Mouse (Mus musculus): ENCODE measurements around the gene Pnpla2.
"Not testable (repeated sequence)": the region's sequence is repeated elsewhere in the genome, so short reads cannot be mapped to it uniquely, and the experiment has no call there.

Pnpla2 gene

GRCm38 (mm10) chr7:141431434-141432185 lies 23.4 kb upstream of the Pnpla2 start:
- DNase-seq (ENCODE audit: low spot score in 2 of 2) = no peak

GRCm38 (mm10) chr7:141432186-141432611 lies 22.8 kb upstream of the Pnpla2 start:
- no peak for DNase-seq (ENCODE audit: low spot score in 2 of 2)

- no peak for DNase-seq (ENCODE audit: low spot score in 2 of 2)
These were observed 22.1 kb upstream of the Pnpla2 start for GRCm38 (mm10) chr7:141432741-141433516.

GRCm38 (mm10) chr7:141433517-141434400 lies 21.2 kb upstream of the Pnpla2 start:
- DNase-seq (ENCODE audit: low spot score in 2 of 2) = no peak

- no peak for DNase-seq (ENCODE audit: low spot score in 2 of 2)
These were observed 20.5 kb upstream of the Pnpla2 start for GRCm38 (mm10) chr7:141434464-141434863.

GRCm38 (mm10) chr7:141435129-141435855 lies 19.7 kb upstream of the Pnpla2 start:
- peak; percentile 60 to 75 for DNase-seq (ENCODE audit: low spot score in 2 of 2)

GRCm38 (mm10) chr7:141435856-141436522 lies 19.0 kb upstream of the Pnpla2 start:
- DNase-seq (ENCODE audit: low spot score in 2 of 2) = no peak

- no peak for DNase-seq (ENCODE audit: low spot score in 2 of 2)
These were observed 18.5 kb upstream of the Pnpla2 start for GRCm38 (mm10) chr7:141436523-141436892.

- DNase-seq (ENCODE audit: low spot score in 2 of 2) = peak; percentile 81
These were observed 17.5 kb upstream of the Pnpla2 start, which contains the start of gene Slc25a22 for GRCm38 (mm10) chr7:141437178-141438120. Slc25a22 (minus strand) TSS chr7:141437892.

GRCm38 (mm10) chr7:141438201-141438968 lies 16.6 kb upstream of the Pnpla2 start:
- no peak for DNase-seq (ENCODE audit: low spot score in 2 of 2)

GRCm38 (mm10) chr7:141439140-141439679 lies 15.8 kb upstream of the Pnpla2 start:
- no peak for DNase-seq (ENCODE audit: low spot score in 2 of 2)

GRCm38 (mm10) chr7:141439811-141440210 lies 15.2 kb upstream of the Pnpla2 start:
- DNase-seq (ENCODE audit: low spot score in 2 of 2) = no peak

- DNase-seq (ENCODE audit: low spot score in 2 of 2) = no peak
These were observed 14.4 kb upstream of the Pnpla2 start for GRCm38 (mm10) chr7:141440613-141441012.

GRCm38 (mm10) chr7:141441460-141441859 lies 13.5 kb upstream of the Pnpla2 start:
- no peak for DNase-seq (ENCODE audit: low spot score in 2 of 2)

GRCm38 (mm10) chr7:141442199-141442598 lies 12.8 kb upstream of the Pnpla2 start:
- DNase-seq (ENCODE audit: low spot score in 2 of 2) = no peak

- DNase-seq (ENCODE audit: low spot score in 2 of 2) = no peak
These were observed 11.7 kb upstream of the Pnpla2 start for GRCm38 (mm10) chr7:141443081-141443821.

- DNase-seq (ENCODE audit: low spot score in 2 of 2) = peak; percentile 58 to 70
These were observed 11.2 kb upstream of the Pnpla2 start, which contains the start of gene Pidd1 for GRCm38 (mm10) chr7:141443828-141444237. Pidd1 (minus strand) TSS chr7:141444025.

- not testable (repeated sequence) for DNase-seq (ENCODE audit: low spot score in 2 of 2)
These were observed 8.6 kb upstream of the Pnpla2 start for GRCm38 (mm10) chr7:141446374-141446773.
